In the genomic region with DNA sequence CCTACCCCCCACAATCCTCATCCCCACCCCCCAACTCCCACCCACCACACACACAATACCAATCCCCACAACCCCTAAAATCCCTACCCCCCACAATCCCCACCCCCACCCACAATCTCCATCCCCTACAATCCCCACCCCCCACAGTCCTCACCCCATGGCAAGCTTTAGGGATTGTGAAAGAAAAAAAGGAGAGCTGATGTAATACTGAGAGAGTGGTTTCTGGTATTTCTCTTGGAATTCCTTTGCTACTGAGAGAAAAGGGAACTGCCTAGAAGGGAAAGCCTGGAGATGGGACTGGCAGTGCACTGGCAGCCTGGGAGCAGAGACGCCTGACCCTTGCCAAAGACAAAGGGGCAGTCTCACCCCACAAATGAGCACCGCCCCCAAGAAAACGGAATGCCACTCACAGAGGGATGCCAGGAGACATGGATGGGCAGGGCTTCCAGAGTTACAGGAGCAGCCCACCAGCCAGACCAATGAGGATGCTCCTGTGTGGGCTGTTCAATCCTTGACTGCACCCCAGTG, we compare ENCODE assay signal across 13 mouse cellular contexts. TPM values are rescaled to one million over a fixed set of nuclear protein-coding genes. Genes with fewer than 3 reads are reported as not detected.
DNase-seq lines count a peak whose midpoint lies in the region; ATAC-seq lines count a peak whose summit lies in the region.
"Had no signal": no experiment of that assay in that cellular context is flagged by ENCODE, and none has a peak within 500 bp of the region (broad histone marks: within the 10 kb centered on the region; RNA-seq: fewer than 3 reads in every experiment).

No protein-coding gene starts in this region.

- no peak overlapping the region for H3K27ac ChIP-seq in neural tube, embryonic 12.5 days
- H3K27ac ChIP-seq in embryonic facial prominence, embryonic 11.5 days (replicated peaks; ENCODE audit: low read depth, low read length) = no peak overlapping the region
- H3K27ac ChIP-seq in hindbrain, embryonic 13.5 days = no peak overlapping the region
- H3K27ac ChIP-seq in neural tube, embryonic 15.5 days (replicated peaks) = no peak overlapping the region
- H3K27ac ChIP-seq: heart, adult 2 months; left cerebral cortex, adult 2 months; liver, embryonic 15.5 days had no signal

- H3K4me2 ChIP-seq in neural tube, embryonic 12.5 days (replicated peaks) = no peak overlapping the region
- H3K4me2 ChIP-seq in embryonic facial prominence, embryonic 11.5 days (ENCODE audit: low read depth, low read length) = no peak overlapping the region
- no peak overlapping the region for H3K4me2 ChIP-seq in hindbrain, embryonic 13.5 days
- no peak overlapping the region for H3K4me2 ChIP-seq in neural tube, embryonic 15.5 days
- H3K4me2 ChIP-seq: liver, embryonic 15.5 days had no signal

- no peak overlapping the region for H3K4me3 ChIP-seq in neural tube, embryonic 12.5 days
- no peak overlapping the region for H3K4me3 ChIP-seq in embryonic facial prominence, embryonic 11.5 days (ENCODE audit: low read depth, low read length)
- no peak overlapping the region for H3K4me3 ChIP-seq in hindbrain, embryonic 13.5 days
- no peak overlapping the region for H3K4me3 ChIP-seq in neural tube, embryonic 15.5 days (replicated peaks)
- H3K4me3 ChIP-seq: heart, adult 2 months; left cerebral cortex, adult 2 months; liver, embryonic 15.5 days had no signal

- no peaks in the 10 kb centered on the region for H3K27me3 ChIP-seq in neural tube, embryonic 12.5 days (replicated peaks)
- no peaks in the 10 kb centered on the region for H3K27me3 ChIP-seq in embryonic facial prominence, embryonic 11.5 days (ENCODE audit: control insufficient read depth, insufficient read depth, low read length)
- H3K27me3 ChIP-seq in hindbrain, embryonic 13.5 days = no peaks in the 10 kb centered on the region
- H3K27me3 ChIP-seq in neural tube, embryonic 15.5 days (replicated peaks) = no peaks in the 10 kb centered on the region
- H3K27me3 ChIP-seq: liver, embryonic 15.5 days had no signal

- H3K9ac ChIP-seq in neural tube, embryonic 12.5 days = no peak overlapping the region
- H3K9ac ChIP-seq in embryonic facial prominence, embryonic 11.5 days (replicated peaks; ENCODE audit: low read length) = no peak overlapping the region
- no peak overlapping the region for H3K9ac ChIP-seq in hindbrain, embryonic 13.5 days
- no peak overlapping the region for H3K9ac ChIP-seq in neural tube, embryonic 15.5 days (replicated peaks)
- H3K9ac ChIP-seq: liver, embryonic 15.5 days had no signal

- no peaks in the 10 kb centered on the region for H3K9me3 ChIP-seq in neural tube, embryonic 12.5 days
- H3K9me3 ChIP-seq in embryonic facial prominence, embryonic 11.5 days (replicated peaks; ENCODE audit: control insufficient read depth, low read length) = no peaks in the 10 kb centered on the region
- no peaks in the 10 kb centered on the region for H3K9me3 ChIP-seq in hindbrain, embryonic 13.5 days
- H3K9me3 ChIP-seq in neural tube, embryonic 15.5 days (replicated peaks) = no peaks in the 10 kb centered on the region
- H3K9me3 ChIP-seq: liver, embryonic 15.5 days had no signal

- 0 out of 2 replicates have a peak, but pooled peaks have one; percentile 21 for ATAC-seq in neural tube, embryonic 12.5 days (ENCODE audit: low FRiP score, low read depth)
- peak; percentile 42; the same call in 1 of the 2 replicates for ATAC-seq in embryonic facial prominence, embryonic 11.5 days (replicated peaks; ENCODE audit: insufficient number of reproducible peaks, low FRiP score, low TSS enrichment, low read depth)
- ATAC-seq in hindbrain, embryonic 13.5 days (ENCODE audit: low FRiP score) = peak; percentile 85
- peak; percentile 24; the same call in 1 of the 2 replicates for ATAC-seq in neural tube, embryonic 15.5 days (ENCODE audit: low FRiP score)
- ATAC-seq: intestine, embryonic 16.5 days had no signal

- intact Hi-C loops in gastrocnemius, postnatal 36 days (cut with DNase I) = no loop called here

- WGBS in neural tube, embryonic 12.5 days = 21% methylated on average over 3 of the region's 3 CpGs
- 19% methylated on average over 3 of the region's 3 CpGs for WGBS in embryonic facial prominence, embryonic 11.5 days
- 15% methylated on average over 3 of the region's 3 CpGs for WGBS in hindbrain, embryonic 13.5 days
- WGBS in neural tube, embryonic 15.5 days = 30% methylated on average over 3 of the region's 3 CpGs

- peaks cover 9% of the 10 kb centered on the region for H3K4me1 ChIP-seq in neural tube, embryonic 12.5 days
- no peaks in the 10 kb centered on the region; the same call in 1 of the 2 replicates for H3K4me1 ChIP-seq in embryonic facial prominence, embryonic 11.5 days (ENCODE audit: control insufficient read depth, insufficient read depth, low read length)
- H3K4me1 ChIP-seq in hindbrain, embryonic 13.5 days (replicated peaks) = peaks cover 12% of the 10 kb centered on the region; the same call in 1 of the 2 replicates
- no peaks in the 10 kb centered on the region for H3K4me1 ChIP-seq in neural tube, embryonic 15.5 days

- H3K36me3 ChIP-seq in neural tube, embryonic 12.5 days = no peaks in the 10 kb centered on the region
- H3K36me3 ChIP-seq in embryonic facial prominence, embryonic 11.5 days (replicated peaks; ENCODE audit: control insufficient read depth, insufficient read depth, low read depth, low read length) = no peaks in the 10 kb centered on the region
- no peaks in the 10 kb centered on the region for H3K36me3 ChIP-seq in hindbrain, embryonic 13.5 days
- H3K36me3 ChIP-seq in neural tube, embryonic 15.5 days = no peaks in the 10 kb centered on the region
- H3K36me3 ChIP-seq: liver, embryonic 15.5 days had no signal

- no peak for DNase-seq in neural tube, embryonic 10.5 days (ENCODE audit: extremely low spot score, low spot score)
- peak; percentile 6 for DNase-seq in embryonic facial prominence, embryonic 11.5 days (ENCODE audit: low spot score)
- DNase-seq in spleen, adult 12 weeks (ENCODE audit: low spot score) = no peak
- no peak for DNase-seq in gastrocnemius, postnatal 36 days
- DNase-seq in frontal cortex, postnatal 14 days (ENCODE audit: low spot score in 2 of 2) = no peak
- DNase-seq: heart, adult 2 months had no signal

RNA-seq across cellular contexts. Expression of a gene that starts 54.3 kb away (rescaled TPM):
- polyA plus RNA-seq in neural tube, embryonic 12.5 days (2016; fragmentation: Nextera tagmentation; extraction: Ambion mirVana) = 1.4 TPM in 2 replicates
- polyA plus RNA-seq in embryonic facial prominence, embryonic 11.5 days (2014; fragmentation: Nextera tagmentation; extraction: Ambion mirVana) = 1.7 and 2.4 TPM in 2 replicates
- polyA plus RNA-seq in hindbrain, embryonic 13.5 days (2015; fragmentation: Nextera tagmentation; extraction: Ambion mirVana) = 0.98 and 1.3 TPM in 2 replicates
- polyA plus RNA-seq in neural tube, embryonic 15.5 days (2015; fragmentation: Nextera tagmentation; extraction: Ambion mirVana) = 0.46 and 0.66 TPM in 2 replicates
- total RNA-seq in gastrocnemius, postnatal 36 days (2021) = not detected
- total RNA-seq: MEL had no signal

Comparison
In these comparisons a context has a peak if more than half of its experiments do, and no peak if none do; other contexts are left out.
1. ATAC-seq: peak in every context shown above with its lines; median percentile 85 in hindbrain, embryonic 13.5 days; 42 in embryonic facial prominence, embryonic 11.5 days; 24 in neural tube, embryonic 15.5 days; 21 in neural tube, embryonic 12.5 days.